Mouse (Mus musculus) mouse trophoblast stem cell (cell line): ENCODE results near the gene Tbpl2.

ENCODE experiments used
- in situ Hi-C, 2 experiments: fragments of 300-500 bp; cut with MseI, MboI; formaldehyde crosslinking; loops; 2 replicates in 1 of 2; 3 replicates in 1 of 2; pipeline ENCODE4 v1.15.1; 2025

Gene Tbpl2

GRCm38 (mm10) chr2:24096495-24096894, at the start of gene Tbpl2:
Gene Tbpl2 (minus strand): TSS chr2:24096595.
- in situ Hi-C loops: no loop called here

- in situ Hi-C loops: no loop called here
These were observed 38.0 kb upstream of the Tbpl2 start for GRCm38 (mm10) chr2:24134373-24134772.

GRCm38 (mm10) chr2:24109085-24109484, 12.7 kb upstream of the Tbpl2 start:
- in situ Hi-C loops: no loop called here

- in situ Hi-C loops: no loop called here
These were observed 7.4 kb upstream of the Tbpl2 start for GRCm38 (mm10) chr2:24103619-24104289.

- in situ Hi-C loops: no loop called here
These were observed 5.5 kb downstream of the Tbpl2 start for GRCm38 (mm10) chr2:24090921-24091320.

- in situ Hi-C loops: no loop called here
These were observed 45.9 kb downstream of the Tbpl2 start for GRCm38 (mm10) chr2:24050459-24050858.

- in situ Hi-C loops: no loop called here
These were observed 46.9 kb downstream of the Tbpl2 start, which contains the start of gene Hnmt for GRCm38 (mm10) chr2:24049344-24049990. Gene Hnmt (minus strand): TSS chr2:24049394.

- in situ Hi-C loops: no loop called here
These were observed 47.8 kb downstream of the Tbpl2 start for GRCm38 (mm10) chr2:24048480-24049097.

GRCm38 (mm10) chr2:24047551-24048479, 48.6 kb downstream of the Tbpl2 start:
- in situ Hi-C loops: no loop called here

- in situ Hi-C loops: no loop called here
These were observed 53.5 kb downstream of the Tbpl2 start for GRCm38 (mm10) chr2:24042901-24043300.

GRCm38 (mm10) chr2:24040531-24040930, 55.9 kb downstream of the Tbpl2 start:
- in situ Hi-C loops: no loop called here
